Mouse (Mus musculus): ENCODE measurements around the gene Lrpprc.

DNA sequence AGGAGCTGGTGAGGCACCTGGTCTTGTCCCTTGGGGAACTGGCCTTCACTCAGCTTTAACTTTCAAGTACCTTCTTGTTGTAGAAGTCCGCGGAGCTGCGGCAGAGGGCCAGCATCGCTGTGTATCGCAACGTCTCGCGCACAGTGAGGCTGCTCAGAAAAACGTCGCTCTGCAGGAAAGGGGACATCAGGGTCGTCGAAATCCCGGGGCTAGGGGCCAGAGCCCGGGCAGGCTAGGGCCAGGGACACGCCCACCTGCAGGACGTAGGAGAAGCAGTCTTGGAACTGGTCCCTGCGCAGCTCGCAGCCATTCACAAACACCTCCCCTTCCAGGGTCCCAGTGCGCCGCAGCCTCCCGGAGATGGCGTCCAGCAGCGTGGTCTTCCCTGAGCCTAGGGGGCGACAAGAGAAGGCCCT, 114.6 kb downstream of the Lrpprc start, which contains the start of gene Abcg8:
- TF ChIP-seq CTCF (conservative IDR thresholded peaks at IDR 0.05 in 1 of 2, IDR thresholded peaks at IDR 0.05 in 1 of 2; ENCODE audit: low read depth in 2 of 2, low read length in 2 of 2): no peak
- no peak for TF ChIP-seq RAD21 (IDR thresholded peaks at IDR 0.05; ENCODE audit: low read depth, low read length)
- no peak for TF ChIP-seq ELF1 (IDR thresholded peaks at IDR 0.05; ENCODE audit: low read depth, low read length)
- no peak for TF ChIP-seq SMC3 (IDR thresholded peaks at IDR 0.05; ENCODE audit: low read depth, low read length)

All from CH12.LX (cell line).